In genomic region chr4:118058116-118058677, GRCm38 (mm10) we compare ENCODE assay signal across 8 mouse cellular contexts.
DNase-seq lines count a peak whose midpoint lies in the region; ATAC-seq lines count a peak whose summit lies in the region.

No protein-coding gene starts in this region.

- H3K27me3 ChIP-seq in hindbrain, embryonic 15.5 days, result no peaks in the 10 kb centered on the region
- H3K27me3 ChIP-seq in hindbrain, embryonic 11.5 days (ENCODE audit: control insufficient read depth, insufficient read depth, low read length), result no peaks in the 10 kb centered on the region
- H3K27me3 ChIP-seq in embryonic facial prominence, embryonic 11.5 days (ENCODE audit: control insufficient read depth, insufficient read depth, low read length), result no peaks in the 10 kb centered on the region
- no peaks in the 10 kb centered on the region for H3K27me3 ChIP-seq in intestine, embryonic 14.5 days (replicated peaks; ENCODE audit: control insufficient read depth, insufficient read depth, low read length)

- 66% methylated on average over 12 of the region's 12 CpGs for WGBS in hindbrain, embryonic 15.5 days
- WGBS in hindbrain, embryonic 11.5 days, result 68% methylated on average over 12 of the region's 12 CpGs
- WGBS in embryonic facial prominence, embryonic 11.5 days, result 68% methylated on average over 12 of the region's 12 CpGs
- 36% methylated on average over 12 of the region's 12 CpGs for WGBS in intestine, embryonic 14.5 days

- H3K4me2 ChIP-seq in hindbrain, embryonic 15.5 days, result no peak overlapping the region
- H3K4me2 ChIP-seq in hindbrain, embryonic 11.5 days (replicated peaks; ENCODE audit: low read depth, low read length), result no peak overlapping the region
- H3K4me2 ChIP-seq in embryonic facial prominence, embryonic 11.5 days (ENCODE audit: low read depth, low read length), result no peak overlapping the region
- H3K4me2 ChIP-seq in intestine, embryonic 14.5 days (ENCODE audit: low read length), result no peak overlapping the region

- no peaks in the 10 kb centered on the region for H3K9me3 ChIP-seq in hindbrain, embryonic 15.5 days
- no peaks in the 10 kb centered on the region for H3K9me3 ChIP-seq in hindbrain, embryonic 11.5 days (ENCODE audit: control insufficient read depth, low read length)
- H3K9me3 ChIP-seq in embryonic facial prominence, embryonic 11.5 days (replicated peaks; ENCODE audit: control insufficient read depth, low read length), result no peaks in the 10 kb centered on the region
- no peaks in the 10 kb centered on the region for H3K9me3 ChIP-seq in intestine, embryonic 14.5 days (ENCODE audit: control insufficient read depth, low read length)

- no peak overlapping the region for H3K4me3 ChIP-seq in hindbrain, embryonic 15.5 days
- H3K4me3 ChIP-seq in hindbrain, embryonic 11.5 days (ENCODE audit: low read depth, low read length), result no peak overlapping the region
- H3K4me3 ChIP-seq in embryonic facial prominence, embryonic 11.5 days (ENCODE audit: low read depth, low read length), result no peak overlapping the region
- H3K4me3 ChIP-seq in intestine, embryonic 14.5 days (ENCODE audit: low read depth, low read length), result no peak overlapping the region

- peak overlapping the region; percentile 14; the same call in 1 of the 2 replicates for H3K27ac ChIP-seq in hindbrain, embryonic 15.5 days (replicated peaks)
- no peak overlapping the region for H3K27ac ChIP-seq in hindbrain, embryonic 11.5 days (ENCODE audit: low read depth, low read length)
- H3K27ac ChIP-seq in embryonic facial prominence, embryonic 11.5 days (replicated peaks; ENCODE audit: low read depth, low read length), result no peak overlapping the region
- H3K27ac ChIP-seq in intestine, embryonic 14.5 days (ENCODE audit: low read depth), result peak overlapping the region; percentile 81

- peaks cover 10% of the 10 kb centered on the region for H3K4me1 ChIP-seq in hindbrain, embryonic 15.5 days (replicated peaks)
- peaks cover 2% of the 10 kb centered on the region; the same call in 1 of the 2 replicates for H3K4me1 ChIP-seq in hindbrain, embryonic 11.5 days (replicated peaks; ENCODE audit: control insufficient read depth, insufficient read depth, low read length)
- H3K4me1 ChIP-seq in embryonic facial prominence, embryonic 11.5 days (ENCODE audit: control insufficient read depth, insufficient read depth, low read length), result no peaks in the 10 kb centered on the region; the same call in 1 of the 2 replicates
- peaks cover 31% of the 10 kb centered on the region for H3K4me1 ChIP-seq in intestine, embryonic 14.5 days (replicated peaks; ENCODE audit: control insufficient read depth, insufficient read depth, low read length)

- DNase-seq in hindbrain, embryonic 11.5 days (ENCODE audit: low spot score), result no peak
- peak; percentile 43 for DNase-seq in embryonic facial prominence, embryonic 11.5 days (ENCODE audit: low spot score)
- DNase-seq in intestine, embryonic 14.5 days (ENCODE audit: low spot score), result no peak
- DNase-seq in lung, postnatal 14 days, result peak; percentile 55
- no peak for DNase-seq in left cerebral cortex, postnatal 25 days (ENCODE audit: low spot score in 2 of 2)

- intact Hi-C loops in left cerebral cortex, postnatal 25 days (cut with DNase I), result no loop called here

- H3K36me3 ChIP-seq in hindbrain, embryonic 15.5 days, result no peaks in the 10 kb centered on the region
- H3K36me3 ChIP-seq in hindbrain, embryonic 11.5 days (ENCODE audit: control insufficient read depth, insufficient read depth, low read length), result no peaks in the 10 kb centered on the region
- H3K36me3 ChIP-seq in embryonic facial prominence, embryonic 11.5 days (replicated peaks; ENCODE audit: control insufficient read depth, insufficient read depth, low read depth, low read length), result no peaks in the 10 kb centered on the region
- H3K36me3 ChIP-seq in intestine, embryonic 14.5 days (ENCODE audit: control insufficient read depth, insufficient read depth, low read length), result no peaks in the 10 kb centered on the region

- no peak for ATAC-seq in hindbrain, embryonic 15.5 days (ENCODE audit: low FRiP score, low read depth)
- ATAC-seq in hindbrain, embryonic 11.5 days (ENCODE audit: low FRiP score), result no peak
- ATAC-seq in embryonic facial prominence, embryonic 11.5 days (replicated peaks; ENCODE audit: insufficient number of reproducible peaks, low FRiP score, low TSS enrichment, low read depth), result no peak
- peak; percentile 61; the same call in 1 of the 2 replicates for ATAC-seq in intestine, embryonic 14.5 days (replicated peaks; ENCODE audit: low FRiP score, low TSS enrichment, low read depth)
- no peak for ATAC-seq in monocyte, adult 5-6 weeks (replicated peaks; ENCODE audit: insufficient number of reproducible peaks, low FRiP score, low TSS enrichment, poor library complexity, severe bottlenecking)
- no peak for ATAC-seq in activated CD4-positive, CD25-positive, alpha-beta regulatory T cell, adult 4 months

- no peak overlapping the region for H3K9ac ChIP-seq in hindbrain, embryonic 15.5 days
- H3K9ac ChIP-seq in hindbrain, embryonic 11.5 days (ENCODE audit: low read depth, low read length), result no peak overlapping the region
- H3K9ac ChIP-seq in embryonic facial prominence, embryonic 11.5 days (replicated peaks; ENCODE audit: low read length), result no peak overlapping the region
- H3K9ac ChIP-seq in intestine, embryonic 14.5 days (ENCODE audit: low read length), result no peak overlapping the region

Comparison
In these comparisons a context has a peak if more than half of its experiments do, and no peak if none do; other contexts are left out.
1. H3K27ac ChIP-seq: peak in hindbrain, embryonic 15.5 days (single experiment) and intestine, embryonic 14.5 days (single experiment); none in hindbrain, embryonic 11.5 days (single experiment) and embryonic facial prominence, embryonic 11.5 days (single experiment).
2. DNase-seq: peak in embryonic facial prominence, embryonic 11.5 days (single experiment) and lung, postnatal 14 days (single experiment); none in hindbrain, embryonic 11.5 days (single experiment), intestine, embryonic 14.5 days (single experiment) and left cerebral cortex, postnatal 25 days (0 of 2).